Mouse (Mus musculus): ENCODE results near the gene Trabd2b. TPM values are rescaled to one million over a fixed set of nuclear protein-coding genes. Genes with fewer than 3 reads are reported as not detected.

Trabd2b gene
- total RNA-seq, 2 experiments from 2014 or later, result 2.2 to 2.7 TPM

DNA sequence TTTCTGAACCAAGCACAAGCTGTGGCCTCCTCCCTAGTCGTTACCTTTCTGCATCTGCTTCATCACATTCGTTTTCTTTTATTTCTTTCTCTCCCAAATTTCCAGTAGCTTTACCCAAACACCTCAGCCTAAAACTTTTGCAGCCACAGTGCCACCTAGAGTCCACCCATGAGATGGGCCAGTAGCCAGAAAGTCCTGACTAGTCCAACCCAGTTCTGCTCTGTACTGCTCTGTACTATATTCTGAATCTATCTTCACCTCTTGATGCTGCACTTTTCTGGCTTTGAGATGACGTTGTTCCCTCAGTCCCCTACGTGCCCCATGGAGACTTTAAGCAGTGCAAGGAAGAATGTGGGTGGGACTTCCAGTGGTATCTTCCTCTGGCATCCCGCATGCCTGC, 229.4 kb downstream of the Trabd2b start:
- DNase-seq, result peak; percentile 61
- intact Hi-C loops (cut with DNase I), result loop anchor here (10.0 kb wide), 3 partner anchors 181 to 291 kb away; no protein-coding TSS in a partner anchor

DNA sequence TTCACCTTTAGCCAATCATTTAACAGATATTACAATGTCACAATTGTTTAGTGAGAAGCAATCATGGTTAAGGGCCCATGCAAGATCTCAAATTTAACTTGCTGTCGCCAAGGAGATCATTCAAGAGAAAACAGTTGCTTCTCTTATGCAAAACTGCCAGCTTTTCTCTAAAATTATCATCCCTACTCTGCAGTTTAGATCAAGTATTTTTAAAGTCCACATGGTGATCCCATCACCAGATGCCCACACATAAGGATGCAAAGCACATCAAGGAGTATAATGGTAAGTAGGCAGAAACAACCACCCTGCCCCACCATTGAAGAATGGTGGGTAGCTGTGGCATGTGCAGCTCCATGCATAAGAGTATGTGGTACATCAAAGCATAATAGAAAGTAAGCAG, 229.8 kb downstream of the Trabd2b start:
- intact Hi-C loops (cut with DNase I), result loop anchor here (10.0 kb wide), 3 partner anchors 182 to 292 kb away; no protein-coding TSS in a partner anchor
- DNase-seq, result no peak

DNA sequence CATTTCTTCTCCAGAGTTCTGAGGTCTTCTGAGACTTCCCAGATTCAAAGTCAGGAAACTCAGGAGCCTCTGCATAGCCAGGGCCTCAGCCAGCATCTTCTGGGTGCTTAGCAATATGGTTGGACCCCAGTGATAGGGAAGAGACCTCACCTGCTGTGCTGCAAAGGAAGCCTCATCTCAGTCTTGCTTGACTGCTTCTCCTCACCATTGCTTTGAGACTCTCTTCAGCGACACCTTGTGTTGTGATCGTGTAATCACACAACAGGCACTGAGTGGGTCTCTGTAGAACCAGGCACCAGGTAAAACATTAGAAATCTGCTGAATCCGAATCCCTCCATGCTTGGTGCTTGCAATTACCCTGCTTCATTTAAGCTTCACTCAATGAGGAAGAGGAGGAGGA, 230.6 kb downstream of the Trabd2b start:
- intact Hi-C loops (cut with DNase I), result loop anchor here (10.0 kb wide), 3 partner anchors 182 to 292 kb away; no protein-coding TSS in a partner anchor

DNA sequence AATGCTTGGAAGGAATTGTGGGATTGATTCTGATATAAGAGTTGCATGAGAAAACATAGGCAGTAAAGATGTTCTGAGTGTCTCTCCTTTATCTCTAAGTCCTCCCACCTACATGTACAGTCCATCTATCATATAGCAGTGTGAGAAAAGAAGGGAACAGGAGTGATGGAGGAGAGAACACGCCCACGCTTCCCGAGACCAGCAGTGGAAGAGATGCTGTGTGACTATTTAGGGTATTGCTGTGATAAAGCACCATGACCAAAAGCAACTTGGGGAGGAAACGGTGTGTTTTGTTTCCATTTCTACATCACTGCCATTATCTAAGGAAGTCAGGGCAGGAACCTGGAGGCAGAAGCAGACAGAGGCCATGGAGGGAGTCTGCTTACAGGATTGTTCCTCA, 235.9 kb downstream of the Trabd2b start:
- intact Hi-C loops (cut with DNase I), result loop anchor here (10.0 kb wide), 1 partner anchor 302 kb away; no protein-coding TSS in a partner anchor
- DNase-seq, result no peak

More for the DNA sequence above, 230.6 kb downstream of the Trabd2b start:
- no peak for DNase-seq

DNA sequence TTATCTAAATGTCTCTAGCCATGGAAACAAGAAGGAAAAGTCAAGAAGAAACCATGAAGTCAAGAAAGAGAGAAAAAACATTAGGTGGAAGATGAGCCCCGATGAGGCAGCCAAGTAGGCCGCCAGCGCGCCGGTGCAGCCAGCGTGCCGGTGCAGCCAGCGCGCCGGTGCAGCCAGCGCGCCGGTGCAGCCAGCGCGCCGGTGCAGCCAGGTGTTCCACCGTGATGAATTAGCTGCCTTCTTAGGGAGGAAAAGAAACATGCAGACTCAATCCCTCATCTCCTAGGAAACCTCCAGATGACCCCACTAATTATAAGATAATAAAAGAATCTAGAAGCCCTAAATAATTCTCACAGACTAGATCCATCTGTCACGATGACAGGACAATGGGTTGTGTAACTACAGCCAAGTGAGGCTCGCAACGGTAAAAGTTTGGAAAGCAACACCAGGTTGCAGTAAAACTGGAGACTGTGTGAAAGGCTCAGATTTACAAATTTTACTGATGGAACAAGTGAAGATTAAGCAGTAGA, 237.2 kb downstream of the Trabd2b start:
- no peak for DNase-seq
- intact Hi-C loops (cut with DNase I), result loop anchor here (10.0 kb wide), 1 partner anchor 301 kb away; no protein-coding TSS in a partner anchor

GRCm38 (mm10) chr4:114645341-114645740, 238.8 kb downstream of the Trabd2b start:
- intact Hi-C loops (cut with DNase I), result loop anchor here (5.0 to 10.0 kb wide), 2 partner anchors 267 to 299 kb away; no protein-coding TSS in a partner anchor
- no peak for DNase-seq

- intact Hi-C loops (cut with DNase I), result loop anchor here (5.0 to 10.0 kb wide), 2 partner anchors 265 to 298 kb away; no protein-coding TSS in a partner anchor
- DNase-seq, result no peak
Observed at GRCm38 (mm10) chr4:114646825-114647681, 240.5 kb downstream of the Trabd2b start.

- intact Hi-C loops (cut with DNase I), result loop anchor here (5.0 to 10.0 kb wide), 2 partner anchors 265 to 297 kb away; no protein-coding TSS in a partner anchor
- DNase-seq, result peak; percentile 72
Observed at GRCm38 (mm10) chr4:114647689-114648088, 241.2 kb downstream of the Trabd2b start.

GRCm38 (mm10) chr4:114648532-114649074, 242.1 kb downstream of the Trabd2b start:
- DNase-seq, result no peak
- intact Hi-C loops (cut with DNase I), result loop anchor here (5.0 to 10.0 kb wide), 2 partner anchors 264 to 296 kb away; no protein-coding TSS in a partner anchor

- intact Hi-C loops (cut with DNase I), result no loop called here
- DNase-seq, result no peak
Observed at GRCm38 (mm10) chr4:114650551-114650950, 244.0 kb downstream of the Trabd2b start.

GRCm38 (mm10) chr4:114651007-114651406, 244.5 kb downstream of the Trabd2b start:
- no peak for DNase-seq
- intact Hi-C loops (cut with DNase I), result no loop called here

- DNase-seq, result peak; percentile 75
- intact Hi-C loops (cut with DNase I), result no loop called here
Observed at GRCm38 (mm10) chr4:114651606-114652005, 245.1 kb downstream of the Trabd2b start.

- intact Hi-C loops (cut with DNase I), result no loop called here
- DNase-seq, result no peak
Observed at GRCm38 (mm10) chr4:114652400-114652799, 245.9 kb downstream of the Trabd2b start.

GRCm38 (mm10) chr4:114657933-114658332, 251.4 kb downstream of the Trabd2b start:
- no peak for DNase-seq

GRCm38 (mm10) chr4:114659876-114660275, 253.4 kb downstream of the Trabd2b start:
- intact Hi-C loops (cut with DNase I), result no loop called here
- DNase-seq, result no peak

More at GRCm38 (mm10) chr4:114657933-114658332, 251.4 kb downstream of the Trabd2b start:
- intact Hi-C loops (cut with DNase I), result no loop called here

GRCm38 (mm10) chr4:114664063-114665036, 257.8 kb downstream of the Trabd2b start:
- intact Hi-C loops (cut with DNase I), result no loop called here
- peak; percentile 27 for DNase-seq
